Mouse (Mus musculus) bone marrow macrophage, adult 2 months (primary cell): Measurements from ENCODE around the gene Adgrb2.

Source experiments
- CTCF ChIP-seq: IDR thresholded peaks from 2 replicates; pipeline ENCODE4 v1.5.1; 2012; ENCODE audit warnings: low read depth, mild to moderate bottlenecking, low read length, moderate library complexity
- POLR2A ChIP-seq: IDR thresholded peaks from 2 replicates; pipeline ENCODE4 v1.6.1; 2012; ENCODE audit warnings: mild to moderate bottlenecking, low read depth, low read length, borderline replicate concordance

DNA sequence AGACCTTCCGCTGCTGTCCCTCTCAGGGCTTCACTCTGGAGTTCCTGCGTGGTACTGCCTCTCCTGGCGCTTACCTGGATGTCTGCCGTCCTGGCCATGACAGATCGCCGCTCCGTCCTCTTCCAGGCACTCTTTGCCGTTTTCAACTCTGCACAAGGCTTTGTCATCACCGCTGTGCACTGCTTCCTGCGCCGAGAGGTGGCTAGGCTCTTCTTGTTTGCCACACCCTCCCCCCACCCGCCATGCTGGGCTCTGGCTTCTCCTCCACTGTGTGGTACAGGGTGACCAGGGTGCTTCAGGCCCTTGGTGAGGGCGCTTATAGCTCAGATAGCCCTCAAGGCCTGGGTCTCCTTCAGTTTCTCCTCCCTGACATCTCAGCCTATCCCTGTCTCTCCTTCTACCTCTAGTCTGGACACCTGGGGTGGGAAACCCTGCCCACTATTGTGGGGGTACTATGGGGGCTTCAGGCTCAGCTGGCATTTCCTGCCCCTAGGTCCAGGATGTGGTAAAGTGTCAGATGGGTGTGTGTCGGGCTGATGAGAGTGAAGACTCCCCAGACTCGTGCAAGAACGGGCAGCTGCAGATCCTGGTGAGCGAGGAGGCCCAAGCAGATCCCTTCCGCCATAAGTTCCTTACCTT is 32.5 kb downstream of the Adgrb2 start:
- TF ChIP-seq CTCF (no peak), POLR2A (no peak)
